Mouse (Mus musculus) C2C12 (cell line): ENCODE measurements around the gene Rufy4.

Experiments
- CEBPB ChIP-seq: IDR thresholded peaks from one replicate; pipeline ENCODE4 v1.6.1; 2011; ENCODE audit warnings: low read depth, mild to moderate bottlenecking, control low read depth, moderate library complexity
- CTCF ChIP-seq: IDR thresholded peaks from one replicate; pipeline ENCODE4 v1.5.1; 2011; ENCODE audit not compliant: control insufficient read depth, insufficient read depth, insufficient read length
- FOSL1 ChIP-seq: IDR thresholded peaks from one replicate; pipeline ENCODE4 v1.8.0; 2011; ENCODE audit warnings: mild to moderate bottlenecking, low read length; ENCODE audit not compliant: poor library complexity, insufficient read depth, severe bottlenecking
- MAX ChIP-seq: IDR thresholded peaks from one replicate; pipeline ENCODE4 v1.6.1; 2011; ENCODE audit warnings: mild to moderate bottlenecking, control low read depth
- MYOD1 ChIP-seq: IDR thresholded peaks from one replicate; pipeline ENCODE4 v1.6.1; 2011; ENCODE audit warnings: low read depth; ENCODE audit not compliant: control insufficient read depth, insufficient read length
- MYOG ChIP-seq: IDR thresholded peaks from one replicate; pipeline ENCODE4 v1.6.1; 2011; ENCODE audit not compliant: control insufficient read depth, insufficient read length; ENCODE audit errors: extremely low read depth
- USF1 ChIP-seq: IDR thresholded peaks from one replicate; pipeline ENCODE4 v1.6.1; 2011; ENCODE audit warnings: low read depth, mild to moderate bottlenecking, control low read depth, moderate library complexity

DNA sequence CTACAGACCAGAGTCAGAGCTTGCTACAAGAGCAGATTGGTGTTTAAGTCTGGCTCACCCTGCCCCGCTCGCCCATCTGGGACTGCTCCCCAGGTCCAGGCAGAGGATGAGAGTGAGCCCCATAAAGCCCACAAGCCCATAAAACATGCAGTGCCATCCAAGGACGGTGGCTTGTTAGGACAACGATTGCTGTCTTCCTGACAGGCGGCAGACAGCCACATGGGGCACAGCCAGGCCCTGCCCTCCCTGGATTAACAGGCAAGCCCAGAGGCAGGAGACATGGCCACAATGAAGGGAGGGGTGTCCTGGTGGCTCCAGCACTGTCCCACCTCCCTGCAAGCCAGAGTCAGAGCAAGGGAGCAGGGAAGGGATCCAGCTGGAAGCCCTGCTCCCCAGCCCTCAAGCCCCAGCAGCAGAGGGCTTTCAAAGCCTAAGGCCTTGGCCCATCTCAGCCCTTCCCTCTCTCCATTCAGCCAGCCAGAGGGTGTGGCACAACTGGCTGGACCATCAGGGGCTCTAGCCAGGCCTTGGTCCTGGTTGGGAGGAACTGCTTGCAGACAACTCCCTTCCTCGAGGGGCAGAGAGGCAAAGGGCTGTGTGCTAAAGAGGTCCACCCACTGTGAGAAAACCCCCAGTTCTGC, 41.2 kb upstream of the Rufy4 start:
- no peak for TF ChIP-seq CTCF
- no peak for TF ChIP-seq MAX
- TF ChIP-seq FOSL1: no peak
- no peak for TF ChIP-seq USF1
- TF ChIP-seq MYOD1: no peak
- TF ChIP-seq MYOG: no peak
- no peak for TF ChIP-seq CEBPB
